Mouse (Mus musculus) forebrain, embryonic 16.5 days (tissue): ENCODE data around the gene Gfral. TPM values are rescaled to one million over a fixed set of nuclear protein-coding genes. Genes with fewer than 3 reads are reported as not detected.
"Not testable (repeated sequence)": the region's sequence is repeated elsewhere in the genome, so short reads cannot be mapped to it uniquely, and the experiment has no call there.

Experiments used
- ATAC-seq: fragments of 200-750 bp; cut with Nextera tagmentation; 2 replicates; pipeline ENCODE4 v1.8.0; 2017; ENCODE audit warnings: mild to moderate bottlenecking, moderate library complexity
- H3K27ac ChIP-seq: fragments of 300-500 bp; sonication (generic); 2 replicates; pipeline ENCODE4 v1.5.1; 2014; ENCODE audit warnings: low read length, control low read depth
- H3K27me3 ChIP-seq: fragments of 300-500 bp; sonication (generic); replicated peaks from 2 replicates; pipeline ENCODE4 v1.6.1; 2014; ENCODE audit warnings: low read length; ENCODE audit not compliant: control insufficient read depth, insufficient read depth
- H3K36me3 ChIP-seq: fragments of 300-500 bp; sonication (generic); 2 replicates; pipeline ENCODE4 v1.6.1; 2014; ENCODE audit not compliant: control insufficient read depth, insufficient read depth
- H3K4me1 ChIP-seq: fragments of 300-500 bp; sonication (generic); replicated peaks from 2 replicates; pipeline ENCODE4 v1.6.1; 2014; ENCODE audit warnings: low read length; ENCODE audit not compliant: control insufficient read depth, insufficient read depth
- H3K4me2 ChIP-seq: fragments of 300-500 bp; sonication (generic); 2 replicates; pipeline ENCODE4 v1.6.1; 2014; ENCODE audit warnings: mild to moderate bottlenecking, low read length, control low read depth
- H3K4me3 ChIP-seq: fragments of 300-500 bp; sonication (generic); replicated peaks from 2 replicates; pipeline ENCODE4 v1.5.1; 2014; ENCODE audit warnings: mild to moderate bottlenecking, low read length, control low read depth
- H3K9ac ChIP-seq: fragments of 300-500 bp; sonication (generic); replicated peaks from 2 replicates; pipeline ENCODE4 v1.6.1; 2014; ENCODE audit warnings: low read depth, low read length, control low read depth
- H3K9me3 ChIP-seq: fragments of 300-500 bp; sonication (generic); 2 replicates; pipeline ENCODE4 v1.6.1; 2016; ENCODE audit warnings: low read length; ENCODE audit not compliant: control insufficient read depth
- WGBS: fragments of 180-500 bp; shearing (Covaris S2); extraction: QIAGEN DNeasy Blood & Tissue Kit; methylation state at CpG from one replicate; pipeline ENCODE4 v1.1.7; 2014; 5-methylcytosine and 5-hydroxymethylcytosine counted together
- polyA plus RNA-seq: library from polyadenylated mRNA; unstranded; fragments of >200 nt; fragmentation: Nextera tagmentation; extraction: Ambion mirVana; gene quantifications from 2 replicates; pipeline ENCODE4 v1.2.1, GENCODE M21; 2015

Gene Gfral
- polyA plus RNA-seq, 1 experiment from 2014 or later: not detected

DNA sequence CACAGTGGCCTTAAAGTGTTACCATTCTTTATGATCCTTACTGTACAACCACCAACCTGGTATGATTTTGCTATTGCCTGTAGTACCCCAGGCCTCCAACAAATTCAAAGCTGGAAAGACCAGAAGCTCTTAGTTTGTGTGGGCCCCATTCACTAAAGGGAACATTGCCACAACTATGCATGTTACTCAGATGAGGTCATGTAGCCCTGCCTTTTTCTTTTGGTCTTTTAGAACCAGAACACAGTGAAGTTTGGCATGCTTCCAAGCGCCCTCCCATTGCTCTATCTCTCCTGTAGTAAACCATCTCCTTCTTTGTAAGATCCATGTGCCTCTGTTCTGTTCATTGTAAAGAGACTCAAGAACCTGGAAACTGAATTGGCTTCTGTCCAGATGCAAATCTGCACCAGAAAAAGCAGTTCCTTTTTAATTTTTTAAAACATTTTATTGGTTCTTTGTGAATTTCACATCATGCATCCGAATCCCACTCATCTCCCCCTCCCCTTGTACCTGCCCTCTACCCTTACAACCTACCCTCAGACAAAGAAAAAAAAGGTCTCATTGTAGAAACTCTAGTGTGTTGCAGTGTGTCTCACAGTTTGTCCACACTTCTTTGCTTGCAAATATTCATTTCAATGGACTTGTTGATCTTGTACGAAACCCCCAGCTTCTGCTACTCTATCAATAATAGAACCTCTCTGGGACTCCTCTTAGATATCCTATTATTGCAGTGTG lies 74.9 kb downstream of the Gfral start:
- no peaks in the 10 kb centered on the region for H3K27me3 ChIP-seq
- H3K4me3 ChIP-seq: no peak overlapping the region
- H3K9me3 ChIP-seq: no peaks in the 10 kb centered on the region
- no peak overlapping the region for H3K9ac ChIP-seq
- H3K27ac ChIP-seq: no peak overlapping the region
- no peak overlapping the region for H3K4me2 ChIP-seq
- peak; percentile 92 for ATAC-seq
- WGBS: 27% methylated on average over 3 of the region's 3 CpGs
- no peaks in the 10 kb centered on the region for H3K36me3 ChIP-seq
- H3K4me1 ChIP-seq: no peaks in the 10 kb centered on the region

DNA sequence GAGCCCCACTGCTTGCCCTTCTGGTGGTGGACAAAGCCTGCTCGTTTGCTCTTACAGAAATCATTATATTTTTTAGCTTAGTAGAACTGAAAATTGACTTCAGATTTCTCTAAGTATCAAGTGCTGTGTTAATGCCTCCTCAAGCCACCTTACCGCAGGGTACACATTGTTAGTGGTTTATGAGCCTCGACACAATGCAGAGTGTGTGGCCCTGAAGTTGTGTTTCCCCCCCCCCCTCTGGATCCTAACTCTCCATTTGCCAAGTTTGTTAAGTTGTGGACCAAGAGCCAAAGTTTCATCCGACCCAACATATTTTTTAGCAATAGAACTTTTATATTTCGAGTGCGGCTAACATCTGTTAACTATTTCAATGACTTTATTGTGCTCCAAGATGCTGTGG lies 79.4 kb downstream of the Gfral start:
- ATAC-seq: no peak
- Histone ChIP-seq H3K9ac (no peak overlapping the region), H3K27me3 (no peaks in the 10 kb centered on the region), H3K36me3 (no peaks in the 10 kb centered on the region), H3K9me3 (no peaks in the 10 kb centered on the region), H3K4me3 (no peak overlapping the region), H3K4me2 (no peak overlapping the region), H3K27ac (no peak overlapping the region), H3K4me1 (no peaks in the 10 kb centered on the region)
- 77% methylated on average over 6 of the region's 6 CpGs for WGBS

DNA sequence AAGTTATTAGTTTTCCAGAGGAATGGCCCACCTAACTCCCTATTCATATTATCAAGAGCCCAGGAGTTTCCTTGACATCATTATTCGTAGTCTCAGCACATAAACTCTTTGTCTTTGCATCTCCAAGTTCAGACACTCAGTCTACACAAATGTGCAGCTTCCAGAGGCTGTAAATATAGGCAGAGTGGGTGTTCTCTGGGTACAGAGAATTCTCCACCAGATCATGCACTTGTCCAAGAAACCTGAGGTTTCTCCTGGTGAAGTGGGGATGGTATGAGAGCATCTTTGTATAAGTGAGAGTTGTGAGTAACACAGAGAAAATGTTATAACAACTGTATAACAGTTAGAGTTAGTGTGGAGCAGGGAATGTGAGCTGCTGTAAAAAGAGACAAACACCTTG lies 84.1 kb downstream of the Gfral start:
- 57% methylated on average over 1 of the region's 1 CpGs for WGBS
- no peak overlapping the region for H3K27ac ChIP-seq
- no peaks in the 10 kb centered on the region for H3K27me3 ChIP-seq
- H3K9me3 ChIP-seq: no peaks in the 10 kb centered on the region
- no peak overlapping the region for H3K4me3 ChIP-seq
- no peak overlapping the region for H3K9ac ChIP-seq
- ATAC-seq: no peak
- no peaks in the 10 kb centered on the region for H3K36me3 ChIP-seq
- no peak overlapping the region for H3K4me2 ChIP-seq
- H3K4me1 ChIP-seq: no peaks in the 10 kb centered on the region

DNA sequence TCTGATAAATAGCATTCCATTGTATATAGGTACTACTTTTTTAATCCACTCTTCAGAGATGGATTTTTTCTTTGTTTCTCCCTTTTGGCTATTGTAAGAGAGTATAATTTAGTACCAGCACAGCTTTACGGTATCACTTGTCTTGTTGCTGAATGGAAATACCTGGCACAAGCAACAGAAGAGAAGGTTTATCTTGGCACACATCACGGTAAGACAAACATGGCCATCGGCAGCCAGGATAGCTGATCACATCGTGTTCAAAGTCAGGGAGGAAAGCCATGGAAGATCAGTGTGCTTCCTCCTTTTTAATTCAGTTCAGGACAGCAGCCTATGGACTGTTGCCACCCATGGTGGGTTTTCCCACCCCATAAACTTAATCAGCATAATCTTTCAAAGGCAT lies 89.2 kb downstream of the Gfral start:
- 65% methylated on average over 4 of the region's 4 CpGs for WGBS
- Histone ChIP-seq H3K36me3 (no peaks in the 10 kb centered on the region), H3K9ac (no peak overlapping the region), H3K27me3 (no peaks in the 10 kb centered on the region), H3K9me3 (no peaks in the 10 kb centered on the region), H3K27ac (no peak overlapping the region), H3K4me2 (no peak overlapping the region), H3K4me3 (no peak overlapping the region), H3K4me1 (no peaks in the 10 kb centered on the region)
- ATAC-seq: no peak

DNA sequence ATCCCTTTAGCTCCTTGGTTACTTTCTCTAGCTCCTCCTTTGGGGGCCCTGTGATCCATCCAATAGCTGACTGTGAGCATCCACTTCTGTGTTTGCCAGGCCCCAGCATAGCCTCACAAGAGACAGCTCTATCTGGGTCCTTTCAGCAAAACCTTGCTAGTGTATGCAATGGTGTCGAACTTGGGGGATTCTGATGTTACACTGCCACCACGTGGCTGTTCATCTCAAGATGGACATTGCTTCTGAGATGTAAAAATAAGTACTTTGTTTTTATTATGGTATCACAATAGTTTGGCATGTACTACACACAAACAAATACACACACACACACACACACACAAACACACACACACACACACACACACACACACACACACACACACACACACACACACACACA lies 90.6 kb downstream of the Gfral start:
- not testable (repeated sequence) for H3K4me3 ChIP-seq, H3K4me1 ChIP-seq, H3K27ac ChIP-seq, H3K36me3 ChIP-seq, H3K4me2 ChIP-seq, H3K27me3 ChIP-seq, H3K9ac ChIP-seq, H3K9me3 ChIP-seq
- 0% methylated on average over 2 of the region's 2 CpGs for WGBS
- peak; percentile 75 for ATAC-seq

Other genes starting within 250 kb of the Gfral start
- 15.3 and 20.9 TPM in 2 replicates for gene Hmgcll1, start 198.8 kb downstream of the Gfral start, polyA plus RNA-seq
- 2.9 and 5.4 TPM in 2 replicates for gene Hcrtr2, start 110.2 kb upstream of the Gfral start, polyA plus RNA-seq